Mouse (Mus musculus) thymus, adult 2 months (tissue): ENCODE data around the gene 1700123O20Rik.

Source experiments
- CTCF ChIP-seq: fragments of 200-500 bp; IDR thresholded peaks from 2 replicates; pipeline ENCODE4 v1.5.1; 2012; ENCODE audit warnings: mild to moderate bottlenecking, control low read depth, low read length, moderate library complexity, borderline replicate concordance; ENCODE audit not compliant: control insufficient read depth, poor library complexity, insufficient read depth; ENCODE audit errors: extremely low read depth
- POLR2A ChIP-seq: fragments of 200-500 bp; IDR thresholded peaks from 2 replicates; pipeline ENCODE4 v1.6.1; 2012; ENCODE audit warnings: mild to moderate bottlenecking, low read length, control low read depth, moderate library complexity; ENCODE audit not compliant: control insufficient read depth, poor library complexity, insufficient read depth; ENCODE audit errors: extremely low read depth

DNA sequence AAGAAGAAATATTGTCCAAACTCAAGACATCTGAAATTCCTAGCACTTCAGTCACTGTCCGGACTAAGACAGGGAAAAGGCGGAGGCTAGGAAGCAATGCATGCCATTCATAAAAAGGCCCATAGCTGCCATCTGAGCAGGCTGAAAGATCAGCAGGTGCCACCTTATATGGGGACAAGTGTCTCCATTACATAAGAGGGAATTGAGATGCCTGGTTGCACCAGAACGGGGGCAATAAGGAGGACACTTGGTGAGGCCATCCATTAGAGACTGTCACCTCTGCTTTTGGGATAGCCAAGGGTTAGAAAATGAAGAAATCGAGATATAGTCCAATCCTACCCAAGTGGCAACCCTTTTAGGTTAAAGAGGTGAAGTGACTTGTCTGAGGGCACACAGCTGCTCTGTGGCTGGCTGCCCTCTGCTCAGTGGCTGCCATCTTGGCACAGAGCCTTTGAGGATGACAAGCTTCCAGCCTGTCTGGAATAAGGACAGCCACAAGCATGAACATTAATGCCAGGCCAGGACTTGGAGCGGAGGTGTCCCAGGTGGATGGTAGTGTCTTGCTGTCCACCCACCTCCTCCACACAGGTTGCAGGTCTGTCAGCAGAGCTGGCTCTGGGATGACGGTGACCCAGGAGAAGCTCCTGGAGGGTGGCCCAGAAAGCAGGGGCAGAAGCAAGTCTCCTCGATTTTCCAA is 34.8 kb downstream of the 1700123O20Rik start:
- TF ChIP-seq CTCF, result no peak
- TF ChIP-seq POLR2A, result no peak
